Mouse (Mus musculus) large intestine, adult 2 months (tissue): ENCODE data around the gene 4930404N11Rik. TPM values are rescaled to one million over a fixed set of nuclear protein-coding genes. Genes with fewer than 3 reads are reported as not detected.

Experiments
- DNase-seq: peaks from one replicate; pipeline ENCODE4 v3.0.0-alpha.2; 2012; ENCODE audit warnings: low read depth, low spot score
- WGBS: fragments of 180-500 bp; shearing (Covaris S2); methylation state at CpG from one replicate; pipeline ENCODE4 v1.1.7; 2018; 5-methylcytosine and 5-hydroxymethylcytosine counted together
- polyA plus RNA-seq: library from polyadenylated mRNA; depleted of rRNA; stranded (reverse); fragments of >200 nt; gene quantifications from 2 replicates; pipeline ENCODE4 v1.2.3, GENCODE M21; 2012

Gene 4930404N11Rik
- polyA plus RNA-seq, 1 experiment = 4.6 TPM

DNA sequence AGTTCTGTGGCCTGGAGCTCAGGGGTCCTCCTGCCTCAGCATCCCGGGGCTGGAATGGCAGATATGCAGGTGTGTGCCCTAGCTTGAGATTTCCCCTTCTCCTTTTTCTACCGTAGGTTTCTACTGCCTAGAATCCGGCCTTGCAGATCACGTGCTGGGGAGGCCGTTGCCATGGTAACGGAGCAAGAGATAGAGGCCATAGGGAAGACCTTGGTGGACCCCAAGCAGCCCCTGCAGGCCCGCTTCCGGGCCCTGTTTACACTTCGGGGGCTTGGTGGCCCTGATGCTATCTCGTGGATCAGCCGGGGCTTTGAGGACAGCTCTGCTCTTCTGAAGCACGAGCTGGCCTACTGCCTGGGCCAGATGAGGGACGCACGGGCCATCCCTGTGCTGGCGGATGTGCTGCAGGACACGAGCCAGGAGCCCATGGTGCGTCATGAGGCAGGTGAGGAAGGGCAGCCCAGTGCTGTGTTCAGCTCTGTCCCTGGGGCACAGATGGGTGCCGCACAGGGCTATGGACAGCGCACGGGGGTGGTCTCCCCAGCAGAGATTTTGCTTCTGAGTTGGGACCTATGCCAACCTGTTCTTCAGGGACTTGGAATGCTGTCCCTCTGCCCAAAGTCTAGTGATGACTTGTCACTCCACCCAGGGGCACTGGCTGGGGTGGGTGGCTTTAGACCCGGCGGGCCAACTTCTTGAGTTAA, 20.1 kb upstream of the 4930404N11Rik start:
- no peak for DNase-seq
- WGBS = 70% methylated on average over 22 of the region's 22 CpGs

DNA sequence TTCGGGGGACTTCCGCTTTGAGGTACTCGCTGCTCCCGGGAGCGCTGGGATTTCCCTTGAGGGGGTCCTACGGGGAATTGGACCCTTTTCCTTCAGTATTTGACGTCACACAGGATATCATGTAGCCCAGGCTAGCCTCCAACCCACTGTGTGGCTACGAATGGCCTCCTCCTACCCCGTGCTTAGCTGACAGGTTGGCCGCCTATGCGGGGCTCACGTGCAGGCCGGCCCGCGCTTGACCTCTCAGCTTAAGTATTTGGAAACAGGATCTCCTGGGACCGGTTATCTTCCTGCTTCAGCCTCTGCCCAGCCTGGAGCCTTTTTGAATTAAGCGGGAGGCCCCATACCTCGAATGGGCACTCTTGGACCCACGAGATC, 19.0 kb upstream of the 4930404N11Rik start:
- no peak for DNase-seq
- under 1% methylated on average over 19 of the region's 19 CpGs for WGBS

DNA sequence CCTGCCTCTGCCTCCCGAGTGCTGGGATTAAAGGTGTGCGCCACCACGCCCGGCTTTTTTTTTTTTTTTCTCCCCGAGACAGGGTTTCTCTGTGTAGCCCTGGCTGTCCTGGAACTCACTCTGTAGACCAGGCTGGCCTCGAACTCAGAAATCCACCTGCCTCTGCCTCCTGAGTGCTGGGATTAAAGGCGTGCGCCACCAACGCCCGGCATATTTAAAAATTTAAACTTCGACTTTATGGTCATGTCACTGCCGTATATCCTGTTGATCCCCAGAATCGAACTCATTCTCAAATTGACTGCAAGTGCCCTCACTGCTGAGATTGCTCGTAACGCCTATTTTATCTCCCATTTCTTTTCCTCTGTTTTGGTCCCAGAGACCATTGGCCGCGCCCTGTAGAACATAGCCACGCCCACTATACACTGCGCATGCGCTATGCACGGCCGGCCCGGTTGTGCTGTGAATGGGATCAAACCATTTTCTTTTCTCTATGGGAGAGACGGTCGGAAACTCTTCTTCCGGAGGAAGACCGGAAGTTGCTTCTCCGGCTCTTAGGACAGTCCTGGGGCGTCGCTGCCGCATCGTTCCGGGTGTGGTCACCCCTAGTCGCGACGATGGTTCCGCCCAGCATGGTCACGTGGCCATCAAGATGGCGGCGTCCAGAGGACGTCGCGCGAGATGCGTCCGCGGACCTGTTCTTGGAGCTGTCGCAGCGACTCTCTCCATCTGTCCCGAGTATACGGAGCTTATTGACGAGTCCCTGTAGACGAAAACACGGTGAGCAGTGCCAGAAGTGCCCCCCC, 18.4 kb upstream of the 4930404N11Rik start, which contains the start of the genes Dohh and Gm48551:
Gene Dohh (plus strand): TSS at position 627 of the 803 bp plus-strand sequence.
Gene Gm48551 (plus strand): TSS at position 665 of the 803 bp plus-strand sequence.
- peak; percentile 97 for DNase-seq
- 6% methylated on average over 54 of the region's 54 CpGs for WGBS

DNA sequence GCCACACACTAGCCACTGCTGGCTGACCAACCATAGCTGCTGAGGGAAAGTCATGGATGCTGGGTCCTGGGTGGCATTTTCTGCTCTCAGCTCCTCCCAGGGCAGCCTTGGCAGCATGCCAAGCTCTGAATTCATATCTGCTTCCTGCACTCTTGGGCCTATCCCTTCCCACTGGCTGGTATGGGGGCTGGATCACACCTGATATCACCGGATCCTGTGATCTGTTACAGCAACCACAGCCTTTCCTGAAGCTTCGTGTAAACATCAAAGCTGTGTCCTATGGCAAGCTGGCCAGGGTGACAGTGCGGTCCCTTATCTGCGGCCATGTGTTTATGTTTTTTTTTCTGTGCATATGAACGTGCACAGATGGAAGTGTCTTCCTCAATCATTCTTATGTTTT, 16.4 kb upstream of the 4930404N11Rik start:
- 35% methylated on average over 5 of the region's 5 CpGs for WGBS
- no peak for DNase-seq

DNA sequence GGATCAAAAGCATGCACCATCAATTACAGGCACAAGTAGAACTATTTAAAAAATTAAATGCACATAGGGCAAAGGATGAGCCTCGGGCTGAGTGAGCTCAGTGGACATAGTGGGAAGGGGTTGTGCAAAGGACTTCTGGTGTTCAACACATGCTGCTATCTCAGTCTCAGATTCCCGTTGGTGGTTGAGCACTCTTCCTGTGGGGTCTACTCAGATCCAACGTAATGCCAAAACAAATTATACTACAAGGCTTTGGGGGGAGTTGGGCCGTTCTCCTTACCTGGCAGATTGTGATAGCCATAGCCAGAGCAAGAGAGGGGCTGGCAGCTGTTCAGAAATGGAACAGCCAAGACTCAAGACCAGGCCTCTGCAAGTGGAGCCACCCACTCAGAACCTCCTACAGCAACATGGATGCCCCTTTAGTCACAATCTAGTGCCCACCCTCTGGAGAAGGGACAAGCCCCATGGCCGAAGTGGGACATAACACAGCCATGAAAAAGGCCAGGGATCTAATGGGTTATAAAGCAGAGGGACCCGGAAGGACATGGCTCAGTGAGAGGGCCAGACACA, 14.3 kb upstream of the 4930404N11Rik start:
- 82% methylated on average over 6 of the region's 6 CpGs for WGBS

DNA sequence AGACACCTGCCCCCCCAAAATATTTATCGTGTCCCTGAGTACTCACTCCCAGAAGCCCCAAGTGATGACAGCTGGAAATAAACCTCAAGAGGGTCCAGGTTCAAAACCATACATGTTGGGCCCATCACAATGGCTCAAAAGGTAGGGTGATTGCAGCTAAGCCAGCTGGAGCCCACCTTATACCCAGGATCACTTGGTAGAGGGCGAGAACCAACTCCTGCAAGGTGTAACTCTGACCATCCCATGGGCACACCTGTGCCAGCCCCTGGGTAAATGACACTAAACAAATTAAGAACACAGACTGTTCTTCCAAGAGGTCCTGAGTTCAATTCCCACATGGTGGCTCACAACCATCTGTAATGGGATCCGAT, 13.6 kb upstream of the 4930404N11Rik start:
- WGBS = 57% methylated on average over 3 of the region's 3 CpGs

More for the DNA sequence above, 14.3 kb upstream of the 4930404N11Rik start:
- no peak for DNase-seq

DNA sequence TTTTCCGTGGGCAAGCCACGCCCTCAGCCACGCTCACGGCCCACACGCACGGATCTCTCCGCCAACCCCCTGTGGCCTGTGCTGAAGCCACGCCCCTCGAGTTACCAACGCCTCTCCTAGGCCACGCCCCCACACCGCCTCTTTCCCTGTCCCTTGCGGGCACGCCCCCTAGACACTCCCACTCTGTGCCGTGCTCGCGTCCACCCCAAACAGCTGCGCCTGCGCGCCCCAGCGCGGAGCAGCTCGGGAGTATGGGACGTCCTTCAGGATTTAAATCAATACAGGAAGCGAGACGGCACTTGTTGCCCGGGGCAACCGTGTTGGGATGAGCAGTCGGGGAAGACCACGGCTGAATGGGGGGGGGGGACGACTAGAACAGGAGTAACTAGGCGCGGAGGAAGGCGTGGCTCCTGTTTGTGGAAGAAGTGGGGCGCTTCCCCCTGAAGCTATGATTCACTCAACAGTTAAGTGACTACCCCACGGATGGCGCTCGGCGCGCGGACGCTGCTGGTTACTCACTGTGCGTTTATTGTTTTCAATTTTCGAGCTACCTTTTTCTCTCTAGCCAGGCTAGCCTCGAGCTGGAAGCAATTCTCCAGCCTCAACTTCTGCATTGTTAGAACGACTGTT, 13.1 kb upstream of the 4930404N11Rik start:
- peak; percentile 99 for DNase-seq
- under 1% methylated on average over 46 of the region's 46 CpGs for WGBS

More for the DNA sequence above, 13.6 kb upstream of the 4930404N11Rik start:
- no peak for DNase-seq

DNA sequence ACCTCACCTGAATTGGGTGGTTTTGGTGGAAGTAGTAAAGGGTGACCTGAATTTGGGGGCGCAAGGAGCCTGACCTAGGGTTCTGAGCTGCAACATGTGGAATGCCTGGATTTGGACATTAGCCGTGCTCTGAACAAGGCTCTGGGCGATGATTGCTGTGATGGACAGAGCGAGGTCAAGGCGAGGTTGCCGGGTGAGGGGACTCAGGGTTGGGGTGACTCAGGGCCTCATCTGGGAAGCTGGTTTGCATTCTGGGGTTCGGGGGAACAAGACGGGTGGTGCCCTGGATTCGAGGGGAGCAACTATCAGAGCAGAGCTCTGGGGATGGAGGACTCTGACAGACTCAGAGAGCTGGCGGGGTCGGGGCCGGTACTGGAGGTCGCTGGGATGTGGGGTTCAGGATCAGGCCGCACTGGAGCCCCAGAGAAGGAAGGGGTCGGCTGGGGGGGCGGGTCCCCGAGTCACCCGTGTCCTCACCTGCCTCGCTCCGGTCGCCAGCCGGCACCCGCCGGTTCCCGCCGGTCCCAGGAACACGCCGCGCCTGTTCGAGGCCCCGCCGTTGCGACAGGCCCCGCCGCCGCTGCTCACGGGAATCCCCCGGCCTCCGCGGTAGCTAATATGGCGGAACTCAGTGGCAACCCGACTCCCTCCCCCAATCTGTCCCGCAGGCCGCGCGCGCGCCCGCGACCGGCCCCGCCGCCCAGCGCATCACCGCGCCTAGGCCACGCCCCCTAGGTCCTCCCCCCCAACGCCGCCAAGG, 12.4 kb upstream of the 4930404N11Rik start, which contains the start of gene Fzr1:
Gene Fzr1 (minus strand): TSS at position 724 of the 760 bp plus-strand sequence.
- under 1% methylated on average over 56 of the region's 59 CpGs for WGBS
- DNase-seq = no peak

DNA sequence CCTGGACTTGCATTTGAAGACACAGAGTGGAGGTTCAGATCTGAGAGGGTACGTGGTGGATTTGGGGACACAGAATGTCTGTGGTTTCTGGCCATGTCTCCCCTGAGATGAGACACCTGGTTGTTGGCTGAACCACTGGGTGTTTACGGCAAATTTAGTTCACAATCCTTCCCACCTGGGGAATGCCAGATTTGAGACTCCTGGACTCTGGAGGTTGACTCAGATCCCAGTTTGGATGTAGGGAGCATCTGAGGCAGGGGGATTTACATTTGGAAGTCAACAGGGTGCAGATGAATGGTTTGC, 11.7 kb upstream of the 4930404N11Rik start:
- WGBS = 19% methylated on average over 2 of the region's 2 CpGs
- DNase-seq = no peak

DNA sequence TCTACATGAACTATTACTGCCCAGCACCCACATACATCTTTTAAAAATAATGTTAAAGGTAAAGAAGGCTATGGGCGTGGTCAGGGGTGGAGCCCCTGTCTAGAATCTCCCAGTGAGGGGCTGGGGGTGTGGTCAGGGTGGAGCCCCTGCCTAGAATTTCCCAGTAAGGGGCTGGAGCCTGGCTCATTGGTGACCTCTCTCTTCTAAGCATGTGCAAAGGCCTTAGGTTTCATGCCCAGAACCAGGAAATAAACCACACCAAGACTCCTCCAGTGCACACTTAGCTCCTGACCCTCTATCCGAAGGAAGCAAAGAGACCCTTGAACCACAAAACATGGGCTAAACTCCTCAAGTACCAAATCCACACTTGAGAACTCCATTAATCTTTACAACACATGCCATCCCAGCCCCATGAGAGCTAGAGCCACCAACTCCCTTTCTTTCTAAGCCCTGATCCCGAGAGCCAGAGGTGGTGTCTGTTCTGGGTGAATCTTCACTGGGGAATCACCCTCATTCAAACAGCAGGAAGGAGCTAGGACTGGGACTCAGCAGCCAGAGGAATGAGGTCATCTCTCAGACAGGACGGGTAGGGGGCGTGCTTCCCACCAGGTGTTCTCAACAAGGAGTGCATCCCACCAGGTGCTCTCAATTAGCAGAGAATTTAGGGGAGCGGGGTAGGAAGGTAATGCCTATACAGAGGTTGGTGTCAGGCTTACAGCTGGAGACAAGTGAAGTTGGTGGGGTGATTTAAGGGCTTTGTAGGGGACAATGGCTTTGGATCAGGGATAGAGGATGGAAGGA, 11.1 kb upstream of the 4930404N11Rik start:
- WGBS = 28% methylated on average over 6 of the region's 6 CpGs
- DNase-seq = no peak

DNA sequence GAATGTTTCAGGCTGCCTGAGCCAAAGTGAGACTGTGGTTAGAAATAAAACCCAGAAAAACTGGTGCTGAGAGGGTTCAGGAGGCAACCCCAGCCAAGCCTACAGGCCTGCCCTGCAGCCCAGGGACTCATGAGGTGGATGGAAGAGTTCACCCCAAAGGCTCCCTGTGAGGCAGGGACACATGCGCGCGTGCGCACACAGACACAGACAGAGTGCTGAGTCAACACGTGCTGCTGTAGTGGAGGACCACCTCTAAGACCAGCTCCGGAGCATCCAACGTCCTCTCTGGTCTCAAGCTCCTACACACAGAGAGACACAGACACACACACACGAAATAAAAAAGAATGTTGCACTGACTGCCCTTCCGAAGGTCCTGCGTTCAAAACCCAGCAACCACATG, 9.7 kb upstream of the 4930404N11Rik start:
- 94% methylated on average over 10 of the region's 10 CpGs for WGBS
- DNase-seq = no peak

DNA sequence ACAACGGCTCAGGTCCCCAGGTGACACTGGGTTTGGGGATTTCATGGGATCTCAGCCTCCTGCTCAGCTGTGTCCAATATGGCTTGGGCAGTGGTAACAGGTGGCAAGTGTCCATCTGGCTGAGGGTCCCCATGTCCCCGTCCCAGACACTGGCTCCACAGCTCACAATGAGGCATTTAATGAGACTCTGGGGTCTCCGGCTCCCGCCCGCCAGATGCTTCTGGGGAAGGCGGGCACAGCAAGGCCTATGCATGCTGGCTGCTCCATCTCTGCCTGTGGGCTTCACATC, 1.5 kb upstream of the 4930404N11Rik start:
- 91% methylated on average over 6 of the region's 6 CpGs for WGBS
- DNase-seq = no peak

DNA sequence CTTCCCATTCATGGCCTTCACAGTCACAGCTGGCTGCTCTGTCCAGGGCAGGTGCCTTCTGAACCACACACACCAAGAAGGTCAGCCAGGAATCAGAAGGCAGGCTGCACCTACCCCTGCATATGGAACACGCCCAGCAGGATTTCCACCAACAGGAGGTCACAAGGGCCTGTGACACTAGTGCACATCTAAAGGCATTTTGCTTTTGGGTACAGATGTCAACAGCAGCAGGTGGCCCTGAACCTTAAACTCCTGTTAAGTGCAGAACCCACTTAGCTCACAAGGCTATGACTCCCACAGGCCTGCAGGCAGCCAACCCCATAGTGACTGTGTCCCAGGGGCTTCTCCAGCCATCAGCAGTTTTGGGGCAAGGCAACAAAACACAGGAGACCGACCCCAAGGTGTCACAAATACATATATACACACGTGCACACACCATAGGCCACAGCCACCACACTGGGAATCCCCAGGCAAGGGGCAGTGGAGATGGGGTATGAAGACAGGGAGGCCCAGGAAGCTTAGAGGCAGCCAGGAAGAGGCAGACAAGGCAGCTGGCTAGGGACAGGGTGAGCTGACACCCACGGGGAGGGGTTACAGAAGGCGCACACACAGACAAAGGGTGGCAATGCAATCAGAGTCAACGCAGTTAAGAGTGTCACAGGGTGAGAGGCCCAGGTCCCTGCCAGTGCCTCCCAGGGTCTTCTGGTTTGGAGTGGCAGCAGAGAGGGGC, 1.0 kb upstream of the 4930404N11Rik start:
- WGBS = 61% methylated on average over 6 of the region's 6 CpGs
- DNase-seq = no peak

DNA sequence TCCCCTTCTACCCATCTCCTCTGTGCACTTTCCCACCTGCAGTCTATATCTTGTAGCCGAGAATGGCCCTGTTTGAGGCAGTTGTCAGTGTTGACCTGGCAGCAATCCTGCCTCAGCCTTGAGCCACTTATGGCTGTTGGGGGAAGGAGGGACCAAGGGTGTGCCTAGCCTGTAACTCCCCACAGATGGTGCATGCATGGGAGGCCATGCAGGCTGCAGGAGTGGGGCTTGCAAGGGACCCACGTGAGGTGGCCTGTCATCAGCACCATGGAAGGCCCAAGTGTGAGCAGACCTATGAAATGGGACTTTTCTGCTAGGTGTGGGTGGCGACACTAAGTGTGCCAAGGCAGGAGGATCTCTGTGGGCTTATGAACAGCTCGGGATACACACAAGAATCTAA, 543 bp downstream of the 4930404N11Rik start:
- no peak for DNase-seq
- 35% methylated on average over 4 of the region's 4 CpGs for WGBS

DNA sequence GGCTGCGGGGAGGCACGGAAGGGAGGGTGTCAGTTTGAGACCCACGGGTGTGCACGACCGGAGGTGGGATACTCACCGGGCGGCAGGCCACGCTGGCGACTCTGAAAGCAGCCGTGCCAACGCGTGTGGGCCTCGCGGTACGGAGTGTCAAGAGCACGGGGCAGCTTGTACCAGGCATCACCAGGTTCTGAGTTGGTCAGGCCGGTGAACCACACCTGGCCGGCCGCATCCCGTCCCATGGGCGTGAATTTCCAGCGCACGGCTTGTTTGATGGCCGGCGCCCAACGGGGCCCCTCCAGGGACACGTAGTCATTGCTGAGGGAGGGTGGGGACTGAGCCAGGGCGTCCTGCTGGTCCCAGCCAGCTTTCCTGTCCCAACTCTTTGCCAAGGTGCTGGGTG, 950 bp downstream of the 4930404N11Rik start:
- WGBS = 21% methylated on average over 28 of the region's 28 CpGs
- DNase-seq = no peak

DNA sequence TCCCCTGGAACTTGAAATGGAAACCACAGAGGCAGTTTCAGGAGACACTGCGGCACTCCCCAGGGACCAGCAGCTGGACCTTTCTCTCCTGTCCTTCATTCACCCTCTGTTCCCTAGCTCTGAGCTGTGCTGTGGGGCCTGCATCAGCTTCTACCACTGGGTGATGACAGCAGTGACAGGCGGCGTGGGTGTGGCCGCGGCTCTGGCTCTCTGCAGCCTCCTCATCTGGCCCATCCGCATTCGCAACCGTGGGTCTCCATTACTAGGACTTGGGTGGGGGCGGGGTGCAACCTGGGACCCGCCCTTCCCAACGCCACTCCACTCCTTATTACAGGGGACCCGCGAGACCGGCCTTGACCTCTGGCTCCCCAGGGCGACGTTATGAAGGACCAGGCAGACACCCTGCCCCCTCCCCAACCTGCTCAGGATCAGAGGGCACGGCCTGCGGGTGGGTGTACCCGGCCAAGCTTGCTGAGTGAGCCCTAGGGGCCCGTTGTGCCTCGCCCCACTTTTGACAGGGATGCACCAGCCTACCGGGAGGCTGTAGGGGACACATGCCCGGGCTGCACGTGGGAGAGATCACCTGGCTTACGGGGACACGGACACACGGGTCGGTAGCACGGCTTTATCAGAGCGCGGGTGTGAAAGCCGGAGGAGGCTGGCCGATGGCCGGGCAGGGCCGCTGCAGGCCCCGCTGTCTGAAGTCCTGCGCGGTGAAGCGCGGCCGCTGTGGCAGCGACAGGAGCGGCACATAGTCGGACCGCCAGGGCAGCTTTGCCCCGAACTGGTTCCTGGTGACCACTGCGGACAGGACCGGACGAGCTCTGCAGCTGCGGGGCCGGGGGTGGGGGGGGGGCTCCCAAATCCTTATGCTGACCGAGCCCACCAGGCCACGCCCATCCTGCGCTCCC, 1.9 kb downstream of the 4930404N11Rik start:
- WGBS = 40% methylated on average over 52 of the region's 54 CpGs

DNA sequence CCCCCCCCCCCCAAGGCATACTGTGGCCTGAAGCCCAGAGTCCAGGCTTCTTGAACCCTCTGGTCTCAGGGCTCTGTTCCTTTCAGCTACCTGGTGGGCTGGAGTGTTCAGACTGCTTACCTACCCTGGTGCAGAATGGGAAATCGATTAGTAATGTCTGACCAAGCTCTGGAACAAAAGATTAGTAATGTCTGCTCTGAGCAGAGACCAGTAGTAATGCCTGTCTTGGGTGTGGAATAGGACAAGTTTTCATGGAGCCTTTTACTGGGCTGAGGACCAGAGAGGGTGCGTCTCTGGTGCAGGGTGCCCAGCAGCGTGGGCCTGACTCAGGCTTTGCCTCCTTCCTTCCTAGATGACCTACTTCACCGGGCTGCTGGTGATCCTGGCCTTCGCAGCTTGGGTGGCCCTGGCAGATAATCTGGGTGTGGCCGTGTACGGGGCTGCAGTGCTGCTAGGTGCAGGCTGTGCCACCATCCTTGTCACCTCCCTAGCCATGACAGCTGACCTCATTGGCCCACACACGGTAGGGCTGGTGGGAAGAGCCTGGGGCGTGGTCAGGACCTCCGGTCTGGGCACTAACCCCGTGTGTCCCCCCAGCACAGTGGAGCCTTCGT, 3.2 kb downstream of the 4930404N11Rik start:
- no peak for DNase-seq
- WGBS = 53% methylated on average over 12 of the region's 12 CpGs

More for the DNA sequence above, 1.9 kb downstream of the 4930404N11Rik start:
- DNase-seq = no peak
